In genomic region chr4:109059255-109059821, GRCm38 (mm10) we compare ENCODE assay signal across 31 mouse cellular contexts. TPM values are rescaled to one million over a fixed set of nuclear protein-coding genes. Genes with fewer than 3 reads are reported as not detected.
DNase-seq lines count a peak whose midpoint lies in the region; ATAC-seq and TF ChIP-seq lines count a peak whose summit lies in the region.
"Had no signal": no experiment of that assay in that cellular context is flagged by ENCODE, and none has a peak within 500 bp of the region (broad histone marks: within the 10 kb centered on the region; RNA-seq: fewer than 3 reads in every experiment).

No protein-coding gene starts in this region.

- TF ChIP-seq POLR2A in myocyte (IDR thresholded peaks at IDR 0.05; ENCODE audit: insufficient read length, low read depth), result no peak

- DNase-seq in kidney, adult 9 months, result peak; percentile 44
- peak; percentile 16 for DNase-seq in ovary, adult 18-20 months (ENCODE audit: low spot score)
- DNase-seq in ovary, postnatal 36 days (ENCODE audit: low spot score), result no peak
- DNase-seq in adrenal gland, postnatal 14 days, result no peak
- DNase-seq in cerebellum, adult 18-20 months, result no peak
- DNase-seq: adrenal gland, adult 2 months; cerebellum, adult 8-10 months; cerebellum, postnatal 25 days; gastrocnemius, postnatal 14 days; heart, adult 2 months; heart, postnatal 4 days; kidney, postnatal 25 days; liver, embryonic 13.5 days; retina, postnatal 1 day; right cerebral cortex, postnatal 25 days; thymus, adult 18-20 months; thymus, postnatal 25 days had no signal

- no peaks in the 10 kb centered on the region for H3K27me3 ChIP-seq in kidney, embryonic 16.5 days (ENCODE audit: insufficient read depth, low read length)
- H3K27me3 ChIP-seq in myocyte (ENCODE audit: control insufficient read depth, insufficient read depth, insufficient read length), result no peaks in the 10 kb centered on the region
- H3K27me3 ChIP-seq: heart, embryonic 12.5 days; hindbrain, embryonic 13.5 days; limb, embryonic 13.5 days; liver, embryonic 13.5 days; neural tube, embryonic 13.5 days had no signal

- ATAC-seq in kidney, embryonic 16.5 days (ENCODE audit: low FRiP score, low TSS enrichment), result no peak
- ATAC-seq: CD4-positive, CD25-positive, alpha-beta regulatory T cell, adult 4 months; forebrain, embryonic 14.5 days; intestine, embryonic 16.5 days; midbrain, embryonic 16.5 days had no signal

- no peak overlapping the region for H3ac ChIP-seq in myocyte (ENCODE audit: control insufficient read depth, insufficient read length)

- H3K4me1 ChIP-seq in kidney, embryonic 16.5 days (ENCODE audit: insufficient read depth, low read length), result no peaks in the 10 kb centered on the region
- H3K4me1 ChIP-seq: hindbrain, embryonic 13.5 days; limb, embryonic 13.5 days; liver, embryonic 13.5 days; midbrain, embryonic 10.5 days; neural tube, embryonic 13.5 days had no signal

- no peak overlapping the region for H3K4me2 ChIP-seq in kidney, embryonic 16.5 days (replicated peaks; ENCODE audit: low read depth, low read length)
- no peak overlapping the region for H3K4me2 ChIP-seq in myocyte (ENCODE audit: low read depth)
- H3K4me2 ChIP-seq: heart, embryonic 12.5 days; hindbrain, embryonic 13.5 days; limb, embryonic 13.5 days; liver, embryonic 13.5 days; neural tube, embryonic 13.5 days had no signal

- H3K36me3 ChIP-seq in kidney, embryonic 16.5 days (ENCODE audit: insufficient read depth, low read length), result peaks cover 70% of the 10 kb centered on the region
- H3K36me3 ChIP-seq in myocyte (ENCODE audit: control insufficient read depth, insufficient read depth), result peaks cover 62% of the 10 kb centered on the region

- no peak overlapping the region for H3K4me3 ChIP-seq in kidney, embryonic 16.5 days (ENCODE audit: low read length)
- no peak overlapping the region for H3K4me3 ChIP-seq in myocyte
- H3K4me3 ChIP-seq: heart, adult 2 months; heart, embryonic 12.5 days; hindbrain, embryonic 13.5 days; layer of hippocampus, adult 2 months; left cerebral cortex, adult 2 months; limb, embryonic 13.5 days; liver, embryonic 13.5 days; midbrain, embryonic 10.5 days; neural tube, embryonic 13.5 days had no signal

- no peaks in the 10 kb centered on the region for H3K79me2 ChIP-seq in myocyte (ENCODE audit: control insufficient read depth, insufficient read depth)

- WGBS in kidney, embryonic 16.5 days, result 87% methylated on average over 4 of the region's 4 CpGs

- H3K27ac ChIP-seq in kidney, embryonic 16.5 days (ENCODE audit: low read length), result no peak overlapping the region
- H3K27ac ChIP-seq: heart, adult 2 months; hindbrain, embryonic 13.5 days; layer of hippocampus, adult 2 months; left cerebral cortex, adult 2 months; limb, embryonic 13.5 days; liver, embryonic 13.5 days; macrophage; midbrain, embryonic 10.5 days; neural tube, embryonic 13.5 days had no signal

- no peak overlapping the region for H3K9ac ChIP-seq in kidney, embryonic 16.5 days (replicated peaks; ENCODE audit: low read length)
- H3K9ac ChIP-seq: heart, embryonic 12.5 days; hindbrain, embryonic 13.5 days; limb, embryonic 13.5 days; liver, embryonic 13.5 days; neural tube, embryonic 13.5 days had no signal

- no peaks in the 10 kb centered on the region for H3K9me3 ChIP-seq in kidney, embryonic 16.5 days (ENCODE audit: low read length)
- H3K9me3 ChIP-seq: heart, embryonic 12.5 days; hindbrain, embryonic 13.5 days; limb, embryonic 13.5 days; liver, embryonic 13.5 days; midbrain, embryonic 10.5 days; neural tube, embryonic 13.5 days had no signal

TF ChIP-seq in myocyte, 11 proteins besides CTCF, POLR2A, EP300 and RAD21:
- TF ChIP-seq CEBPB (IDR thresholded peaks at IDR 0.05; ENCODE audit: insufficient read depth, poor library complexity, severe bottlenecking) (0 out of 2 replicates have a peak, but pooled peaks have one; percentile 33), MYOD1 (IDR thresholded peaks at IDR 0.05; ENCODE audit: control insufficient read depth in 1 of 3, insufficient read length in 2 of 3, low read depth in 2 of 3) (no peak)

RNA-seq across cellular contexts. Expression of gene Nrd1, which starts 58.9 kb away (rescaled TPM):
- polyA plus RNA-seq in kidney, embryonic 16.5 days (2015; fragmentation: Nextera tagmentation; extraction: Ambion mirVana), result 65.0 and 65.1 TPM in 2 replicates
- polyA plus RNA-seq in myocyte (2012; fragmentation: generic; extraction: Trizol), result 55.8 TPM
- total RNA-seq in adrenal gland, postnatal 14 days (2021), result 105 and 108 TPM in 2 replicates

Comparison
In these comparisons a context has a peak if more than half of its experiments do, and no peak if none do; other contexts are left out.
1. DNase-seq: peak in kidney, adult 9 months (single experiment) and ovary, adult 18-20 months (single experiment); none in ovary, postnatal 36 days (single experiment), adrenal gland, postnatal 14 days (single experiment) and cerebellum, adult 18-20 months (0 of 2).